Mouse (Mus musculus): Measurements from ENCODE around the gene Tbc1d8.

The Tbc1d8 gene

GRCm38 (mm10) chr1:39448238-39448637, 30.3 kb downstream of the Tbc1d8 start:
- in situ Hi-C loops (cut with MboI), result no loop called here

GRCm38 (mm10) chr1:39446178-39446577, 32.4 kb downstream of the Tbc1d8 start:
- in situ Hi-C loops (cut with MboI), result no loop called here

- in situ Hi-C loops (cut with MboI), result no loop called here
Measured at GRCm38 (mm10) chr1:39445303-39446050, 33.1 kb downstream of the Tbc1d8 start.

GRCm38 (mm10) chr1:39443764-39444163, 34.8 kb downstream of the Tbc1d8 start:
- in situ Hi-C loops (cut with MboI), result no loop called here

GRCm38 (mm10) chr1:39441686-39442085, 36.9 kb downstream of the Tbc1d8 start:
- in situ Hi-C loops (cut with MboI), result no loop called here

GRCm38 (mm10) chr1:39439661-39440548, 38.6 kb downstream of the Tbc1d8 start:
- in situ Hi-C loops (cut with MboI), result no loop called here

GRCm38 (mm10) chr1:39438629-39439028, 39.9 kb downstream of the Tbc1d8 start:
- in situ Hi-C loops (cut with MboI), result no loop called here

GRCm38 (mm10) chr1:39434264-39434663, 44.3 kb downstream of the Tbc1d8 start:
- in situ Hi-C loops (cut with MboI), result no loop called here

GRCm38 (mm10) chr1:39430020-39430419, 48.5 kb downstream of the Tbc1d8 start:
- in situ Hi-C loops (cut with MboI), result no loop called here

GRCm38 (mm10) chr1:39429015-39429414, 49.5 kb downstream of the Tbc1d8 start:
- in situ Hi-C loops (cut with MboI), result no loop called here

- in situ Hi-C loops (cut with MboI), result no loop called here
Measured at GRCm38 (mm10) chr1:39428280-39428679, 50.3 kb downstream of the Tbc1d8 start.

- in situ Hi-C loops (cut with MboI), result no loop called here
Measured at GRCm38 (mm10) chr1:39425497-39425896, 53.1 kb downstream of the Tbc1d8 start.

GRCm38 (mm10) chr1:39420987-39421386, 57.6 kb downstream of the Tbc1d8 start:
- in situ Hi-C loops (cut with MboI), result no loop called here

GRCm38 (mm10) chr1:39418852-39419251, 59.7 kb downstream of the Tbc1d8 start:
- in situ Hi-C loops (cut with MboI), result no loop called here

GRCm38 (mm10) chr1:39417817-39418216, 60.7 kb downstream of the Tbc1d8 start:
- in situ Hi-C loops (cut with MboI), result no loop called here

- in situ Hi-C loops (cut with MboI), result no loop called here
Measured at GRCm38 (mm10) chr1:39410085-39410821, 68.3 kb downstream of the Tbc1d8 start.

GRCm38 (mm10) chr1:39408668-39409067, 69.9 kb downstream of the Tbc1d8 start:
- in situ Hi-C loops (cut with MboI), result no loop called here

- in situ Hi-C loops (cut with MboI), result no loop called here
Measured at GRCm38 (mm10) chr1:39408123-39408522, 70.4 kb downstream of the Tbc1d8 start.

- in situ Hi-C loops (cut with MboI), result no loop called here
Measured at GRCm38 (mm10) chr1:39407108-39407507, 71.4 kb downstream of the Tbc1d8 start.

GRCm38 (mm10) chr1:39400173-39400572, 78.4 kb downstream of the Tbc1d8 start:
- in situ Hi-C loops (cut with MboI), result no loop called here

- in situ Hi-C loops (cut with MboI), result no loop called here
Measured at GRCm38 (mm10) chr1:39399228-39399627, 79.3 kb downstream of the Tbc1d8 start.

GRCm38 (mm10) chr1:39398284-39398683, 80.3 kb downstream of the Tbc1d8 start:
- in situ Hi-C loops (cut with MboI), result no loop called here
